8 mouse cellular contexts compared by ENCODE assay signal in genomic region chr8:46738601-46739000, GRCm38 (mm10). TPM values are rescaled to one million over a fixed set of nuclear protein-coding genes. Genes with fewer than 3 reads are reported as not detected.
A peak's percentile ranks its signal among the peaks of the same experiment; 100 is the strongest.
DNase-seq lines count a peak whose midpoint lies in the region; ATAC-seq and TF ChIP-seq lines count a peak whose summit lies in the region.

No protein-coding gene starts in this region.

- H3K4me2 ChIP-seq in kidney, embryonic 15.5 days: peak overlapping the region; percentile 73
- H3K4me2 ChIP-seq in hindbrain, embryonic 15.5 days: peak overlapping the region; percentile 95
- peak overlapping the region; percentile 87 for H3K4me2 ChIP-seq in midbrain, postnatal 0 days (ENCODE audit: low read depth, low read length, poor library complexity, severe bottlenecking)

- H3K4me1 ChIP-seq in kidney, embryonic 15.5 days: peaks cover 27% of the 10 kb centered on the region
- peaks cover 21% of the 10 kb centered on the region for H3K4me1 ChIP-seq in brown adipose tissue, adult 24 weeks (ENCODE audit: control insufficient read depth, insufficient read depth, insufficient read length, low read length)
- peaks cover 21% of the 10 kb centered on the region for H3K4me1 ChIP-seq in hindbrain, embryonic 15.5 days (replicated peaks)
- H3K4me1 ChIP-seq in midbrain, postnatal 0 days (ENCODE audit: insufficient read depth, low read length): no peaks in the 10 kb centered on the region

- DNase-seq in kidney, adult 8-10 months: no peak
- no peak for DNase-seq in midbrain, postnatal 0 days (ENCODE audit: low spot score)
- DNase-seq in right cerebral cortex, postnatal 25 days: no peak
- no peak for DNase-seq in cerebellum, postnatal 4 days (ENCODE audit: low spot score in 2 of 2)
- DNase-seq in cerebellum, postnatal 10 days: no peak

- peak overlapping the region; percentile 92 for H3K4me3 ChIP-seq in kidney, embryonic 15.5 days (replicated peaks)
- H3K4me3 ChIP-seq in brown adipose tissue, adult 24 weeks (ENCODE audit: insufficient read depth, low read depth, low read length): peak overlapping the region; percentile 97
- peak overlapping the region; percentile 93 for H3K4me3 ChIP-seq in hindbrain, embryonic 15.5 days
- peak overlapping the region; percentile 91; the same call in 1 of the 2 replicates for H3K4me3 ChIP-seq in midbrain, postnatal 0 days (ENCODE audit: low read depth, low read length)

- ATAC-seq in kidney, embryonic 15.5 days (replicated peaks; ENCODE audit: low FRiP score): no peak
- ATAC-seq in hindbrain, embryonic 15.5 days (ENCODE audit: low FRiP score, low read depth): no peak
- no peak for ATAC-seq in midbrain, postnatal 0 days (ENCODE audit: low FRiP score)

- 0 out of 2 replicates have a peak overlapping the region, but pooled peaks have one; percentile 95 for H3K27ac ChIP-seq in kidney, embryonic 15.5 days
- peak overlapping the region; percentile 25 for H3K27ac ChIP-seq in brown adipose tissue, adult 24 weeks (replicated peaks; ENCODE audit: low read depth, low read length)
- no peak overlapping the region for H3K27ac ChIP-seq in hindbrain, embryonic 15.5 days (replicated peaks)
- no peak overlapping the region for H3K27ac ChIP-seq in midbrain, postnatal 0 days (ENCODE audit: low read depth, low read length)

- H3K9ac ChIP-seq in kidney, embryonic 15.5 days: peak overlapping the region; percentile 96; the same call in 1 of the 2 replicates
- no peak overlapping the region for H3K9ac ChIP-seq in hindbrain, embryonic 15.5 days
- no peak overlapping the region for H3K9ac ChIP-seq in midbrain, postnatal 0 days (replicated peaks; ENCODE audit: low read length, poor library complexity, severe bottlenecking)

- TF ChIP-seq CTCF in midbrain, postnatal 0 days (IDR thresholded peaks at IDR 0.05): no peak

- H3K36me3 ChIP-seq in kidney, embryonic 15.5 days: no peaks in the 10 kb centered on the region
- H3K36me3 ChIP-seq in hindbrain, embryonic 15.5 days: no peaks in the 10 kb centered on the region
- H3K36me3 ChIP-seq in midbrain, postnatal 0 days (ENCODE audit: insufficient read depth, low read length): no peaks in the 10 kb centered on the region

- H3K9me3 ChIP-seq in kidney, embryonic 15.5 days (replicated peaks): peaks cover 7% of the 10 kb centered on the region; the same call in 1 of the 2 replicates
- no peaks in the 10 kb centered on the region for H3K9me3 ChIP-seq in hindbrain, embryonic 15.5 days
- no peaks in the 10 kb centered on the region for H3K9me3 ChIP-seq in midbrain, postnatal 0 days (ENCODE audit: low read length)

- H3K27me3 ChIP-seq in kidney, embryonic 15.5 days: no peaks in the 10 kb centered on the region
- no peaks in the 10 kb centered on the region for H3K27me3 ChIP-seq in hindbrain, embryonic 15.5 days
- H3K27me3 ChIP-seq in midbrain, postnatal 0 days (ENCODE audit: insufficient read depth, low read length): no peaks in the 10 kb centered on the region

- 36% methylated on average over 5 of the region's 5 CpGs for WGBS in kidney, embryonic 15.5 days
- WGBS in hindbrain, embryonic 15.5 days: 26% methylated on average over 5 of the region's 5 CpGs
- WGBS in midbrain, postnatal 0 days: 34% methylated on average over 5 of the region's 5 CpGs

RNA-seq across cellular contexts. Expression of gene Irf2, which starts 0.9 kb away (rescaled TPM):
- 18.4 and 21.9 TPM in 2 replicates for polyA plus RNA-seq in kidney, embryonic 15.5 days (2015; fragmentation: Nextera tagmentation; extraction: Ambion mirVana)
- 23.4 and 32.7 TPM in 2 replicates for polyA plus RNA-seq in brown adipose tissue, adult 24 weeks (2012; ENCODE audit: insufficient read depth, insufficient read length, missing spikeins)
- polyA plus RNA-seq in hindbrain, embryonic 15.5 days (2015; fragmentation: Nextera tagmentation; extraction: Ambion mirVana): 11.2 TPM in 2 replicates
- total RNA-seq in midbrain, postnatal 0 days (2014; rRNA removed): 3.3 and 4.0 TPM in 2 replicates
- 9.5 and 9.7 TPM in 2 replicates for polyA plus RNA-seq in midbrain, postnatal 0 days (2015; fragmentation: Nextera tagmentation; extraction: Ambion mirVana)

Comparison
In these comparisons a context has a peak if more than half of its experiments do, and no peak if none do; other contexts are left out.
1. H3K27ac ChIP-seq: peak in kidney, embryonic 15.5 days (single experiment) and brown adipose tissue, adult 24 weeks (single experiment); none in hindbrain, embryonic 15.5 days (single experiment) and midbrain, postnatal 0 days (single experiment).
2. Peak in every context shown above with its lines, with median percentiles within 50 percentile points of each other: H3K4me2 ChIP-seq and H3K4me3 ChIP-seq.